Mouse (Mus musculus) embryonic facial prominence, embryonic 14.5 days (tissue): Measurements from ENCODE around the gene Srr. TPM values are rescaled to one million over a fixed set of nuclear protein-coding genes. Genes with fewer than 3 reads are reported as not detected.

Experiments used
- ATAC-seq: fragments of 200-750 bp; cut with Nextera tagmentation; 2 replicates; pipeline ENCODE4 v1.8.0; 2017; ENCODE audit warnings: low read depth, moderate number of reproducible peaks, moderate TSS enrichment
- DNase-seq: peaks from one replicate; pipeline ENCODE4 v3.0.0-alpha.2; 2015; ENCODE audit warnings: low spot score
- H3K27ac ChIP-seq: fragments of 300-500 bp; sonication (generic); replicated peaks from 2 replicates; pipeline ENCODE4 v1.5.1; 2014; ENCODE audit warnings: low read depth, mild to moderate bottlenecking, low read length, moderate library complexity
- H3K27me3 ChIP-seq: fragments of 300-500 bp; sonication (generic); replicated peaks from 2 replicates; pipeline ENCODE4 v1.6.1; 2014; ENCODE audit warnings: low read length; ENCODE audit not compliant: control insufficient read depth, insufficient read depth
- H3K36me3 ChIP-seq: fragments of 300-500 bp; sonication (generic); 2 replicates; pipeline ENCODE4 v1.6.1; 2014; ENCODE audit warnings: low read length, mixed read lengths; ENCODE audit not compliant: control insufficient read depth, insufficient read depth
- H3K4me1 ChIP-seq: fragments of 300-500 bp; sonication (generic); 2 replicates; pipeline ENCODE4 v1.6.1; 2014; ENCODE audit warnings: antibody characterized with exemption, low read length; ENCODE audit not compliant: control insufficient read depth, insufficient read depth
- H3K4me2 ChIP-seq: fragments of 300-500 bp; sonication (generic); 2 replicates; pipeline ENCODE4 v1.6.1; 2014; ENCODE audit warnings: low read depth, mild to moderate bottlenecking, low read length, moderate library complexity, mixed read lengths
- H3K4me3 ChIP-seq: fragments of 300-500 bp; sonication (generic); 2 replicates; pipeline ENCODE4 v1.5.1; 2014; ENCODE audit warnings: low read depth, mild to moderate bottlenecking, low read length
- H3K9ac ChIP-seq: fragments of 300-500 bp; sonication (generic); 2 replicates; pipeline ENCODE4 v1.6.1; 2014; ENCODE audit warnings: low read depth, mild to moderate bottlenecking, low read length, moderate library complexity, mixed read lengths
- H3K9me3 ChIP-seq: fragments of 300-500 bp; sonication (generic); 2 replicates; pipeline ENCODE4 v1.6.1; 2016; ENCODE audit warnings: low read length; ENCODE audit not compliant: control insufficient read depth
- WGBS: fragments of 180-500 bp; shearing (Covaris S2); extraction: QIAGEN DNeasy Blood & Tissue Kit; methylation state at CpG from one replicate; pipeline ENCODE4 v1.1.7; 2014; 5-methylcytosine and 5-hydroxymethylcytosine counted together
- microRNA-seq: library from miRNA; unstranded; fragments of <30 nt; microRNA quantifications from one replicate; pipeline ENCODE4, GENCODE M21; 2016; ENCODE audit warnings: borderline number of aligned reads
- polyA plus RNA-seq: library from polyadenylated mRNA; unstranded; fragments of >200 nt; fragmentation: Nextera tagmentation; extraction: Ambion mirVana; gene quantifications from 2 replicates; pipeline ENCODE4 v1.2.1, GENCODE M21; 2014

Srr gene
- polyA plus RNA-seq, 1 experiment from 2014 or later, result 30.4 TPM

- H3K4me3 ChIP-seq, result no peak overlapping the region
- H3K4me2 ChIP-seq, result no peak overlapping the region
- WGBS, result 19% methylated on average over 11 of the region's 11 CpGs
- H3K9ac ChIP-seq, result no peak overlapping the region
- H3K4me1 ChIP-seq, result no peaks in the 10 kb centered on the region
- no peaks in the 10 kb centered on the region for H3K27me3 ChIP-seq
- no peak overlapping the region for H3K27ac ChIP-seq
- H3K9me3 ChIP-seq, result no peaks in the 10 kb centered on the region
- DNase-seq (no peak), ATAC-seq (0 out of 2 replicates have a peak, but pooled peaks have one; percentile 9)
- no peaks in the 10 kb centered on the region for H3K36me3 ChIP-seq
These were observed 62.3 kb downstream of the Srr start for GRCm38 (mm10) chr11:74863471-74863870.

DNA sequence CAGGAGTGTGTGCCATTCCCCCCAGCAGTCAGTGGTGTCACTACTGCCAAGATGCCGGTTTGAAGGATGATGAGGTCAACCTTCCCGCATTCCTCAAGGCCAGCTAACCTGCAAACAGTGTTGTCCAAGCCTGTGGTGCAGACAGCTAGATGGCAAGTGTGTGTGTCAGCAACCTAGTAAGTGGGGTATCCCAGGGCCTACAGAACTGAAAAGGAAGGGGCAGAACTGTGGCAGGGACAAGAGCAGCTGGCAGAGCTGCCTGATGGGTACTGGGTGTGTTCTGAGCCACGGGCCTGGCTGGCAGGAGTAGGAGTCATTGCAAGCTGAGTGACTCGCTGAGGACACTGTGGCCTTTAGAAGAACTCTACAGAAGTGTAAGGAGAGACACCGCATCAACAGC lies 63.6 kb downstream of the Srr start:
- Histone ChIP-seq H3K9me3 (no peaks in the 10 kb centered on the region), H3K4me3 (no peak overlapping the region), H3K36me3 (no peaks in the 10 kb centered on the region), H3K27ac (no peak overlapping the region), H3K4me2 (no peak overlapping the region), H3K4me1 (no peaks in the 10 kb centered on the region), H3K27me3 (no peaks in the 10 kb centered on the region), H3K9ac (no peak overlapping the region)
- DNase-seq (no peak), ATAC-seq (no peak)
- WGBS, result 81% methylated on average over 5 of the region's 5 CpGs

DNA sequence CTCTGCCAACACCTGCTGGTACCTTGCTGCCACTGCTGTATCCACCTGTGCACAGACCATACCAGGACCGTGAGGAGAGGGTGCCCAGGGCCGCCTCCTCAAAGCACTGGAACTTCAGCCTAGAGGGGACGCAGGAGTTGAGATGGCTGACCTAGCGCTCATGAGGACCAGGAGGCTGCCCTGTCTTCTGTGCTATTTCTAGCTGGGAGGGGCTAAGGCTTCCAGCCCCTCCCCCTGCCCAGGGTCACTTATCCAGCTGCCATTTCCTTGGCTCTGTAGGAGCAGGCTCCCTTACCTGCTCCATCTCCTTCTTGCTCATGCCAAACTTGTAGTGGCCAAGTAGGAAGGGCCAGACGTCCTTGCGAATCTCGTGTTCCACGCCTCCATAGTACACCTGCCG lies 68.0 kb downstream of the Srr start:
- Histone ChIP-seq H3K4me2 (no peak overlapping the region), H3K4me3 (no peak overlapping the region), H3K27ac (no peak overlapping the region), H3K9ac (no peak overlapping the region), H3K27me3 (no peaks in the 10 kb centered on the region), H3K36me3 (no peaks in the 10 kb centered on the region), H3K4me1 (no peaks in the 10 kb centered on the region), H3K9me3 (no peaks in the 10 kb centered on the region)
- ATAC-seq (no peak), DNase-seq (no peak)
- WGBS, result 85% methylated on average over 7 of the region's 9 CpGs

Small RNAs within 50 kb of the gene (microRNA-seq; reads per million reads assigned to microRNA genes)
- not detected for gene Mir6926

Other genes with a start within 250 kb of the Srr start
- gene Pafah1b1, start 201.3 kb downstream of the Srr start, polyA plus RNA-seq, result 67.6 and 68.3 TPM in 2 replicates
- 28.4 and 32.0 TPM in 2 replicates for gene Mettl16, start 155.1 kb downstream of the Srr start, polyA plus RNA-seq
- 4.8 and 5.8 TPM in 2 replicates for gene Mnt, start 95.0 kb downstream of the Srr start, polyA plus RNA-seq
- gene Sgsm2, start 28.9 kb downstream of the Srr start, polyA plus RNA-seq, result 4.9 and 6.2 TPM in 2 replicates
- gene Tsr1, start 27.9 kb downstream of the Srr start, polyA plus RNA-seq, result 48.1 and 49.5 TPM in 2 replicates
- gene Smg6, start 125 bp downstream of the Srr start, polyA plus RNA-seq, result 12.8 and 13.6 TPM in 2 replicates
- gene Hic1, start 243.6 kb upstream of the Srr start, polyA plus RNA-seq, result 13.1 and 17.8 TPM in 2 replicates